Mouse (Mus musculus) ES-Bruce4 (cell line): ENCODE results near the gene Apopt1.

Experiments used
- CTCF ChIP-seq: IDR thresholded peaks from one replicate; pipeline ENCODE4 v1.8.1; 2011; ENCODE audit warnings: low read depth, low read length
- EP300 ChIP-seq: IDR thresholded peaks from 2 replicates; pipeline ENCODE4 v1.6.1; 2011; ENCODE audit warnings: low read depth, low read length; ENCODE audit not compliant: insufficient read depth

- TF ChIP-seq CTCF (no peak), EP300 (no peak)
These were observed 38.1 kb upstream of the Apopt1 start for GRCm38 (mm10) chr12:111674850-111675486.
